Mouse (Mus musculus) liver, embryonic 14.5 days (tissue): ENCODE measurements at regions not wholly inside any gene's neighbourhood (a gene's known extent, or its start where the extent isn't known, plus 50 kb on each side); places are given as distances from the start of the nearest gene placed in this dataset.

Experiments
- CTCF ChIP-seq: IDR thresholded peaks from 2 replicates; pipeline ENCODE4 v1.5.1; 2016; ENCODE audit warnings: antibody characterized with exemption, low read depth, control low read depth
- EP300 ChIP-seq: IDR thresholded peaks from 2 replicates; pipeline ENCODE4 v1.6.1; 2016; ENCODE audit warnings: antibody characterized with exemption, low read depth

DNA sequence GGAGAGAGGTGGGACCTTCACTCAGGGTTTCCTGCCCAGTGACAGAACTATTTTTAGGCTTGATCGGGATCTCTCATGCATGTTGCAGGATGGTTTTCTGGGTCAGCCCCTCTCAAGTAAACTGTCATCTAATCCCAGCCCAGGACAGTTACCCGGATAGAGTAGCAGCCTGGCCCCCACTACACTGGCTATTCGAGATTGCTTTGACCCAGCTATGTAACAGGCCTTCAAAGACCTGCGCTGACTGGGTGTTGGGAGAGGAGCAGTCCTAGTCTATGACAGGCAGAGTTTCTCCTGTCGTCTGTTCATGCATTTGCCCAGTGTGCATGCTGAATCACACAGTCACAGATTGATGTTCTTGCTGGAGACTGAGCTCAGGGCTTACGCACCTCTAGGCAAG, 86.2 kb upstream of the Epcam start:
- TF ChIP-seq CTCF (no peak), EP300 (no peak)
